Mouse (Mus musculus): ENCODE measurements at regions not wholly inside any gene's neighbourhood (a gene's known extent, or its start where the extent isn't known, plus 50 kb on each side); places are given as distances from the start of the nearest gene placed in this dataset.

DNA sequence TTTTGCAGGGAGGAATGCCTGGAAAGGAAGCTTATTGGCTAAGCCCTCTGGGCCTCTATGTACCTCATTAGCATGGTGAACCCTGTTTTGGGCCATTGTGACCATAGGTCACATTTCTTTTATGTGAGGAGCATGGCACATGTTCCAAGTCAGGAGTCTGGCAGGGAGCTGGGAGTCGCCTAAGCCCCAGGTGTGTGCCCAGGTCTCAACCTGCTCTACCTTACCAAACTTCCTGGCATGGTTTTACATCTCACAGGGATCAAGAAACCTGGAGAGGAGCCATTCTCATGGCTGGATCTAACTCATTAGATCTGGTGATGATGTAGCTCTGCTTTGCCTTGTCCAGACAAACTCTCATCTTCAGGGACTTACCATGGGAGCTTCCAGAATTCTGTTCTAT is 161.0 kb upstream of the Eif4g2 start:
- H3K4me1 ChIP-seq (ENCODE audit: insufficient read depth, low read depth, low read length): no peaks in the 10 kb centered on the region
- no peak for DNase-seq (ENCODE audit: low spot score)
- H3K36me3 ChIP-seq (replicated peaks): no peaks in the 10 kb centered on the region
- no peak for TF ChIP-seq TAL1 (conservative IDR thresholded peaks at IDR 0.05; ENCODE audit: low read depth, low read length)
- ATAC-seq (ENCODE audit: extremely low read depth, insufficient number of reproducible peaks, low FRiP score, poor library complexity, severe bottlenecking): no peak
- H3K9me3 ChIP-seq (replicated peaks): no peaks in the 10 kb centered on the region; the same call in 1 of the 2 replicates
- H3K4me3 ChIP-seq (ENCODE audit: low read depth, low read length): no peak overlapping the region
- peaks cover 3% of the 10 kb centered on the region; the same call in 1 of the 2 replicates for H3K27me3 ChIP-seq (ENCODE audit: insufficient read depth, low read length)

- H3K4me1 ChIP-seq (ENCODE audit: insufficient read depth, low read depth, low read length): no peaks in the 10 kb centered on the region
- no peaks in the 10 kb centered on the region for H3K36me3 ChIP-seq (replicated peaks)
- H3K9me3 ChIP-seq (replicated peaks): no peaks in the 10 kb centered on the region; the same call in 1 of the 2 replicates
- H3K27me3 ChIP-seq (ENCODE audit: insufficient read depth, low read length): peaks cover 3% of the 10 kb centered on the region; the same call in 1 of the 2 replicates
- ATAC-seq (ENCODE audit: extremely low read depth, insufficient number of reproducible peaks, low FRiP score, poor library complexity, severe bottlenecking) (no peak), DNase-seq (ENCODE audit: low spot score) (no peak)
- H3K4me3 ChIP-seq (ENCODE audit: low read depth, low read length): no peak overlapping the region
- TF ChIP-seq GATA2 (IDR thresholded peaks at IDR 0.05; ENCODE audit: borderline replicate concordance, low read depth, low read length) (no peak), GATA1 (IDR thresholded peaks at IDR 0.05; ENCODE audit: borderline replicate concordance, low read length) (no peak)
Observed at GRCm38 (mm10) chr7:111242646-111243045, 159.8 kb upstream of the Eif4g2 start.

GRCm38 (mm10) chr7:111241538-111241937 is 158.7 kb upstream of the Eif4g2 start:
- Histone ChIP-seq H3K4me1 (ENCODE audit: insufficient read depth, low read depth, low read length) (no peaks in the 10 kb centered on the region), H3K4me3 (ENCODE audit: low read depth, low read length) (no peak overlapping the region), H3K27me3 (ENCODE audit: insufficient read depth, low read length) (peaks cover 3% of the 10 kb centered on the region; the same call in 1 of the 2 replicates), H3K9me3 (replicated peaks) (no peaks in the 10 kb centered on the region; the same call in none of the 2 replicates), H3K36me3 (replicated peaks) (no peaks in the 10 kb centered on the region)
- ATAC-seq (ENCODE audit: extremely low read depth, insufficient number of reproducible peaks, low FRiP score, poor library complexity, severe bottlenecking) (no peak), DNase-seq (ENCODE audit: low spot score) (no peak)
- TF ChIP-seq CTCF (IDR thresholded peaks at IDR 0.05; ENCODE audit: low read depth, low read length) (no peak), GATA1 (IDR thresholded peaks at IDR 0.05; ENCODE audit: borderline replicate concordance, low read length) (no peak), POLR2AphosphoS5 (IDR thresholded peaks at IDR 0.05; ENCODE audit: insufficient replicate concordance, low read depth, low read length) (no peak), TAL1 (conservative IDR thresholded peaks at IDR 0.05; ENCODE audit: low read depth, low read length) (no peak), GATA2 (IDR thresholded peaks at IDR 0.05; ENCODE audit: borderline replicate concordance, low read depth, low read length) (no peak)

DNA sequence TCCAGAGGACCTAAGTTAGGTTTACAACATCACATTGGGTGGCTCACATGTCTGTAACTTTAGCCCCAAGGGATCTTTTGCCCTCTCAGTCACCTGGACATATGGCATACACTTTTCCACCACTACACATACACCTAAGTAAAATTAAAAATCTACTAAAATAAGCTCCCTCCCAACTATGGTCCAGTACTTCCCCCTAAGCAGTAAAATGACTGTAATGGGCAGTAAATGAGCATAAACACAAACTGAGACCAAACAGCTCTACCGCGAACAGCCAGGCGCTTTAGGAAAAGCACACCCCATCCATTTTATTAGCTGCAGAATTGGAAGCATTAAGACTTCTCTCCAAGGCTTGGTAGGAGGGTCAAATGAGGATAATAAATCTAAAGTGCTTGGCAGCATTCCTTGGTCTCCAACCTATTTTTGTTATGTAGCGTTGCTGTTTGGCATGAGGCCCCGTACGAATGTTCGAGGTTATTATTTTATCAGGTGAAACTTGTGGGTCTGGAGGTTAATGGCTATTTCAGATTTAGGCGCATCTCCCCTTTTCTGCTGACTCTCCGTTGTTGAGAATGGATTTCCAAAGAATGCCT is 157.5 kb upstream of the Eif4g2 start:
- no peak for DNase-seq (ENCODE audit: low spot score)
- no peak for ATAC-seq (ENCODE audit: extremely low read depth, insufficient number of reproducible peaks, low FRiP score, poor library complexity, severe bottlenecking)
- Histone ChIP-seq H3K36me3 (replicated peaks) (no peaks in the 10 kb centered on the region), H3K9me3 (replicated peaks) (no peaks in the 10 kb centered on the region; the same call in none of the 2 replicates), H3K4me1 (ENCODE audit: insufficient read depth, low read depth, low read length) (no peaks in the 10 kb centered on the region), H3K27me3 (ENCODE audit: insufficient read depth, low read length) (peaks cover 3% of the 10 kb centered on the region; the same call in 1 of the 2 replicates), H3K4me3 (ENCODE audit: low read depth, low read length) (no peak overlapping the region)
- no peak for TF ChIP-seq CTCF (IDR thresholded peaks at IDR 0.05; ENCODE audit: low read depth, low read length)
- TF ChIP-seq POLR2AphosphoS5 (IDR thresholded peaks at IDR 0.05; ENCODE audit: insufficient replicate concordance, low read depth, low read length): no peak
- no peak for TF ChIP-seq TAL1 (conservative IDR thresholded peaks at IDR 0.05; ENCODE audit: low read depth, low read length)
- TF ChIP-seq GATA1 (IDR thresholded peaks at IDR 0.05; ENCODE audit: borderline replicate concordance, low read length): no peak
- no peak for TF ChIP-seq GATA2 (IDR thresholded peaks at IDR 0.05; ENCODE audit: borderline replicate concordance, low read depth, low read length)

- no peaks in the 10 kb centered on the region for H3K4me1 ChIP-seq (ENCODE audit: insufficient read depth, low read depth, low read length)
- no peak for TF ChIP-seq TAL1 (conservative IDR thresholded peaks at IDR 0.05; ENCODE audit: low read depth, low read length)
- TF ChIP-seq GATA2 (IDR thresholded peaks at IDR 0.05; ENCODE audit: borderline replicate concordance, low read depth, low read length): no peak
- no peak for TF ChIP-seq GATA1 (IDR thresholded peaks at IDR 0.05; ENCODE audit: borderline replicate concordance, low read length)
- no peak for TF ChIP-seq CTCF (IDR thresholded peaks at IDR 0.05; ENCODE audit: low read depth, low read length)
- TF ChIP-seq POLR2AphosphoS5 (IDR thresholded peaks at IDR 0.05; ENCODE audit: insufficient replicate concordance, low read depth, low read length): no peak
- ATAC-seq (ENCODE audit: extremely low read depth, insufficient number of reproducible peaks, low FRiP score, poor library complexity, severe bottlenecking) (no peak), DNase-seq (ENCODE audit: low spot score) (no peak)
- no peaks in the 10 kb centered on the region; the same call in none of the 2 replicates for H3K9me3 ChIP-seq (replicated peaks)
- H3K36me3 ChIP-seq (replicated peaks): no peaks in the 10 kb centered on the region
- H3K4me3 ChIP-seq (ENCODE audit: low read depth, low read length): no peak overlapping the region
- H3K27me3 ChIP-seq (ENCODE audit: insufficient read depth, low read length): peaks cover 3% of the 10 kb centered on the region; the same call in 1 of the 2 replicates
Observed at GRCm38 (mm10) chr7:111237819-111238218, 155.0 kb upstream of the Eif4g2 start.

- no peaks in the 10 kb centered on the region for H3K36me3 ChIP-seq (replicated peaks)
- H3K27me3 ChIP-seq (ENCODE audit: insufficient read depth, low read length): no peaks in the 10 kb centered on the region
- no peak for DNase-seq (ENCODE audit: low spot score)
- no peak for TF ChIP-seq GATA2 (IDR thresholded peaks at IDR 0.05; ENCODE audit: borderline replicate concordance, low read depth, low read length)
- no peak for TF ChIP-seq TAL1 (conservative IDR thresholded peaks at IDR 0.05; ENCODE audit: low read depth, low read length)
- TF ChIP-seq POLR2AphosphoS5 (IDR thresholded peaks at IDR 0.05; ENCODE audit: insufficient replicate concordance, low read depth, low read length): no peak
- no peak for TF ChIP-seq CTCF (IDR thresholded peaks at IDR 0.05; ENCODE audit: low read depth, low read length)
- no peak for TF ChIP-seq GATA1 (IDR thresholded peaks at IDR 0.05; ENCODE audit: borderline replicate concordance, low read length)
- H3K4me1 ChIP-seq (ENCODE audit: insufficient read depth, low read depth, low read length): no peaks in the 10 kb centered on the region
- H3K9me3 ChIP-seq (replicated peaks): peaks cover 14% of the 10 kb centered on the region
- no peak overlapping the region for H3K4me3 ChIP-seq (ENCODE audit: low read depth, low read length)
- no peak for ATAC-seq (ENCODE audit: extremely low read depth, insufficient number of reproducible peaks, low FRiP score, poor library complexity, severe bottlenecking)
Observed at GRCm38 (mm10) chr7:111230630-111231029, 147.8 kb upstream of the Eif4g2 start.

Measured in G1E (cell line).